Mouse (Mus musculus) intestine, embryonic 14.5 days (tissue): ENCODE data around the gene Cacna1h. TPM values are rescaled to one million over a fixed set of nuclear protein-coding genes. Genes with fewer than 3 reads are reported as not detected.

Experiments
- ATAC-seq: fragments of 200-750 bp; cut with Nextera tagmentation; replicated peaks from 2 replicates; pipeline ENCODE4 v1.8.0; 2017; ENCODE audit warnings: low read depth, moderate number of reproducible peaks, moderate TSS enrichment, moderate library complexity; ENCODE audit not compliant: low FRiP score, low TSS enrichment
- DNase-seq: peaks from one replicate; pipeline ENCODE4 v3.0.0-alpha.2; 2018; ENCODE audit warnings: low spot score
- H3K27ac ChIP-seq: fragments of 300-500 bp; sonication (generic); 2 replicates; pipeline ENCODE4 v1.5.1; 2014; ENCODE audit warnings: low read depth, mild to moderate bottlenecking, control low read depth
- H3K27me3 ChIP-seq: fragments of 300-500 bp; sonication (generic); replicated peaks from 2 replicates; pipeline ENCODE4 v1.6.1; 2014; ENCODE audit warnings: low read length, control low read depth; ENCODE audit not compliant: control insufficient read depth, insufficient read depth
- H3K36me3 ChIP-seq: fragments of 300-500 bp; sonication (generic); 2 replicates; pipeline ENCODE4 v1.6.1; 2014; ENCODE audit warnings: low read length, control low read depth; ENCODE audit not compliant: control insufficient read depth, insufficient read depth
- H3K4me1 ChIP-seq: fragments of 300-500 bp; sonication (generic); replicated peaks from 2 replicates; pipeline ENCODE4 v1.6.1; 2014; ENCODE audit warnings: low read length, control low read depth, mixed read lengths; ENCODE audit not compliant: control insufficient read depth, insufficient read depth
- H3K4me2 ChIP-seq: fragments of 300-500 bp; sonication (generic); 2 replicates; pipeline ENCODE4 v1.6.1; 2014; ENCODE audit warnings: low read length
- H3K4me3 ChIP-seq: fragments of 300-500 bp; sonication (generic); 2 replicates; pipeline ENCODE4 v1.5.1; 2014; ENCODE audit warnings: low read depth, low read length, control low read depth, mixed read lengths
- H3K9ac ChIP-seq: fragments of 300-500 bp; sonication (generic); 2 replicates; pipeline ENCODE4 v1.6.1; 2014; ENCODE audit warnings: mild to moderate bottlenecking, low read length
- H3K9me3 ChIP-seq: fragments of 300-500 bp; sonication (generic); 2 replicates; pipeline ENCODE4 v1.6.1; 2016; ENCODE audit warnings: low read length, control low read depth; ENCODE audit not compliant: control insufficient read depth
- WGBS: fragments of 180-500 bp; shearing (Covaris S2); extraction: QIAGEN DNeasy Blood & Tissue Kit; methylation state at CpG from one replicate; pipeline ENCODE4 v1.1.7; 2014; 5-methylcytosine and 5-hydroxymethylcytosine counted together
- polyA plus RNA-seq: library from polyadenylated mRNA; unstranded; fragments of >200 nt; fragmentation: Nextera tagmentation; extraction: Ambion mirVana; gene quantifications from 2 replicates; pipeline ENCODE4 v1.2.1, GENCODE M21; 2014

Cacna1h gene
- polyA plus RNA-seq, 1 experiment from 2014 or later, result 6.6 TPM

DNA sequence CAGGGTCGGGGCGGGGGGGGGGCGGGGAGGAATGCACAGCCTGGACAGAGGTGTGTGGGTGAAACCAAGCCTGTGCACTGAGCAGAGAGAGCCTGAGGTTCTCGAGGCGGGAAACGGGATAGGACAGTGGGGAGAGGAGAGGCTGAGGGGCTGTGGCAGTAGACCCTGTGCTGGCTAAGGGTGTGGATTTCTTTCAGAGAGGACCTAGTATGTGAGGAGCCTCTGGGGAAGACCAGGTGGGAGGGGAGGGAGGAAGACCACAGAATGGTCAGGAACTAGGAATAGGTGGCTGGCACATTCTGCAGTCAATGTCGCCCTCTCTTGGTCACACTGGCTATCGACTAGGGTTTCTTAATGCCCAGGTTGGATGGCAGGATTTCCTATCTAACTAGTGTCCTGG is 36.2 kb upstream of the Cacna1h start:
- DNase-seq (peak; percentile 90), ATAC-seq (no peak; the same call in 1 of the 2 replicates)
- no peak overlapping the region for H3K4me3 ChIP-seq
- H3K27me3 ChIP-seq, result no peaks in the 10 kb centered on the region
- H3K4me2 ChIP-seq, result no peak overlapping the region
- no peak overlapping the region for H3K9ac ChIP-seq
- H3K36me3 ChIP-seq, result no peaks in the 10 kb centered on the region
- 29% methylated on average over 8 of the region's 8 CpGs for WGBS
- 0 out of 2 replicates have a peak, but pooled peaks cover 3% of the 10 kb centered on the region for H3K4me1 ChIP-seq
- no peaks in the 10 kb centered on the region for H3K9me3 ChIP-seq
- H3K27ac ChIP-seq, result no peak overlapping the region

DNA sequence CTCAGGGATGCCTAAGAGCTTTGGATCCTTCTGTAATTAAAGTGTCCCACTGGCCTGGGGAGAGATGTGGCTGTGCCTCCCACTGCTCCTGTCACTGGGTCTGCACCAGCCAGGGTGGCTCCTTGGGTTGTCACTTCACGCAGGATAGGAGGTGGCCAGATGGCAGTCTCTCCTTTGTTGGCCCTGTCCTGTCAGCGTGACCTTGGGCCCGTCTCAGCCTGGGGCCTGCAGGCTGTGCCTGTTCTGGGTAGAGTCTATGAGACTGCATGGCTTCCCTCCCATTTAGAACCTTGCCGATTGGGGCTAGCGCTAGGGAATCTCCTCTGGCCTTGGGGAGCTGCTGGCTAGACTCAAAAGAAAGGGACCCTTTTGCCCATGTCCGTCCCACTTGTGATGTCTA is 34.7 kb upstream of the Cacna1h start:
- 66% methylated on average over 6 of the region's 6 CpGs for WGBS
- H3K9ac ChIP-seq, result no peak overlapping the region
- no peak overlapping the region for H3K27ac ChIP-seq
- DNase-seq (no peak), ATAC-seq (no peak)
- H3K4me2 ChIP-seq, result no peak overlapping the region
- H3K4me3 ChIP-seq, result no peak overlapping the region
- no peaks in the 10 kb centered on the region for H3K36me3 ChIP-seq
- no peaks in the 10 kb centered on the region for H3K27me3 ChIP-seq
- 0 out of 2 replicates have a peak, but pooled peaks cover 3% of the 10 kb centered on the region for H3K4me1 ChIP-seq
- H3K9me3 ChIP-seq, result no peaks in the 10 kb centered on the region

DNA sequence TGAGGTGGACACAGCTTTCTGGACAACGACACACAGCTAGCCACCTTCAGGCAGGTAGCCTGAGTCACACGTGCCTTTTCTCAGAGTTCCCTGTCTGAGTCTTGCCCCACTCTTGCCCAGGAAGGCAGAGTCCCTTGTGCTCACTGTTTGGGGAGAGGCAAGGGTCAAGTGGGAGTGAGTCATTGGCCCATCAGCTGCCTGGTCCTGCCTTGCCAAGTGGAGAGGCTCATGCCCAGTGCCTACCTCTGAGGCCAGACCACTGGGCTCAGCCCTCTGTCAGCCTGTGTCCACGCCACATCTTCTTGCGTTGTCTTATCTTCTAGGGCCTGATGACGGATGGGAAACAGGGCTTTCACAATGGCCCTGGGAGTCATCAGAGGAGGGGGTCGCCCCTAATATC is 34.2 kb upstream of the Cacna1h start:
- no peak for DNase-seq
- Histone ChIP-seq H3K27me3 (no peaks in the 10 kb centered on the region), H3K9ac (no peak overlapping the region), H3K27ac (no peak overlapping the region), H3K36me3 (no peaks in the 10 kb centered on the region), H3K4me1 (peaks cover 7% of the 10 kb centered on the region), H3K4me2 (no peak overlapping the region), H3K9me3 (no peaks in the 10 kb centered on the region), H3K4me3 (no peak overlapping the region)
- ATAC-seq, result no peak
- WGBS, result 66% methylated on average over 6 of the region's 6 CpGs

DNA sequence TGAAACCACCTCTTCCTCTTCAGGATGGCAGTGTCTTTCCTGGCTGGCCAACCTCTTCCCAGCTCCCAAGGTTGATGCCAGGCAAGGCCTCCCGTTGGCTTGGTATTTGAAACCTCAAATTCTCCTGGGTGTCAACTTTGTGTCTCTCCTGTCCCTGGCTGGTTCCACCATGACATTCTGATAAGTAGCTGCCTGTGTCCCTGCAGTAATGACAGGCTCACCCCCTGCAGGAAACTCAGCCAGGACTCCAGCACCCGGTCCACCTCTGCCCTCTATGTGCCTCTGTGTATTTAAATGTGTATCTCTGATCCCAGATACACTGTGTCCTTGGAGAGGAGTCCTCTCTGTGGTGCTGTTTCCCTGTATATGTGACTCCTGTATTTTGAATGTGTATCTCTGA is 32.7 kb upstream of the Cacna1h start:
- Histone ChIP-seq H3K27ac (no peak overlapping the region), H3K4me1 (peaks cover 15% of the 10 kb centered on the region), H3K4me3 (no peak overlapping the region), H3K9me3 (no peaks in the 10 kb centered on the region), H3K27me3 (no peaks in the 10 kb centered on the region), H3K9ac (no peak overlapping the region), H3K36me3 (no peaks in the 10 kb centered on the region), H3K4me2 (no peak overlapping the region)
- no peak for ATAC-seq
- no peak for DNase-seq
- WGBS, result 85% methylated on average over 2 of the region's 2 CpGs

DNA sequence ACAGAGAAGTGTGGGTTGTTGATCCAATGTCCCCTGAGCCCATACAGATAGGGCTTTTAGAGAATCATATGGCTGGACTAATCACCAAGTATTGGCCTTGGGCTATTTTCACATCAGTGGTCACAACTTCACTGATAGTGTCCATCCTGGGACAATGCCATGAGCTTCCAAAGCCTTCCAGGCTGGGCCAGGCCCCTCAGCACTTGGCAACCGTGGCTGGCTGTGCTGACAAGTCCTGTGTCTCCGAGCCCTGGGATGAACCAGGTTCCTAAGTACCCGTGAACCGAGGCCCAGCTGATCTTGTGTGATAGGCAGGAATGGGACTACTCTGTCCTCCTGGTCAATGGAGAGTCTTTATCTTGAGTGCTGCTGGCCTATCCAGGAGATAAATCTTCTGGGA is 30.5 kb upstream of the Cacna1h start:
- Histone ChIP-seq H3K9me3 (0 out of 2 replicates have a peak, but pooled peaks cover 3% of the 10 kb centered on the region), H3K4me1 (peaks cover 13% of the 10 kb centered on the region), H3K4me3 (no peak overlapping the region), H3K4me2 (no peak overlapping the region), H3K27ac (no peak overlapping the region), H3K27me3 (no peaks in the 10 kb centered on the region), H3K9ac (no peak overlapping the region), H3K36me3 (no peaks in the 10 kb centered on the region)
- WGBS, result 83% methylated on average over 4 of the region's 4 CpGs
- ATAC-seq, result no peak
- DNase-seq, result no peak

DNA sequence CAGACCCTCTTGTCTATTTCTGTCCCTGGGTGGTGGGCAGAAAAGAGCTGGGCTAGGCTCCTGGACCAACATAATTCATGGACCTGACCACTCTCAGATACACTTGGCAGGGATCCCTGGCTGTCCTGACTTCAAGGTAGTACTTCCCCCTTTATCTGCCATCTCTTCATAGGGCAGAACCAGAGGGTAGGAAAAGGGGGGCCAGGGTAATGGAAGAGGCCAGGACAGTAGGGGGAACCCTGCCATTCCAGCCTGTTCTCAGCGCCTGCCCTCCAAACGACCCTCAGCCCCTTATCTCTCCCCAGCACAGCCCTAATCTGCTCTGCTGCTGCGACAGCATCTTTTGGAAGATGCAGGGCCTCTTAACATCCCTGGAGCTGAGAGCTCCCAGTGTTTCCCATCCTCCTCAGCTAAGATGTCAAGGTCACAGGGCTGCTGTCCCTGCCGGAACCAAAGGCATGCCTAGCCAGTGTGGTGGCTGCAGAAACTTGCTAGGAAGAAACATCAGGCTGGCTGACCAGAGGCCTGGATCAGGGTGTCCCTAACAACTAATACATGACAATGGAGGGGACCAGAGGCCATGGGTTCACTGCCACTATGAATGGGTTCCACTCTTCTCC is 29.9 kb upstream of the Cacna1h start:
- Histone ChIP-seq H3K4me2 (no peak overlapping the region), H3K4me1 (peaks cover 13% of the 10 kb centered on the region), H3K27me3 (no peaks in the 10 kb centered on the region), H3K36me3 (no peaks in the 10 kb centered on the region), H3K27ac (no peak overlapping the region), H3K9ac (no peak overlapping the region), H3K4me3 (no peak overlapping the region), H3K9me3 (0 out of 2 replicates have a peak, but pooled peaks cover 3% of the 10 kb centered on the region)
- DNase-seq, result no peak
- WGBS, result 40% methylated on average over 4 of the region's 4 CpGs
- no peak for ATAC-seq

DNA sequence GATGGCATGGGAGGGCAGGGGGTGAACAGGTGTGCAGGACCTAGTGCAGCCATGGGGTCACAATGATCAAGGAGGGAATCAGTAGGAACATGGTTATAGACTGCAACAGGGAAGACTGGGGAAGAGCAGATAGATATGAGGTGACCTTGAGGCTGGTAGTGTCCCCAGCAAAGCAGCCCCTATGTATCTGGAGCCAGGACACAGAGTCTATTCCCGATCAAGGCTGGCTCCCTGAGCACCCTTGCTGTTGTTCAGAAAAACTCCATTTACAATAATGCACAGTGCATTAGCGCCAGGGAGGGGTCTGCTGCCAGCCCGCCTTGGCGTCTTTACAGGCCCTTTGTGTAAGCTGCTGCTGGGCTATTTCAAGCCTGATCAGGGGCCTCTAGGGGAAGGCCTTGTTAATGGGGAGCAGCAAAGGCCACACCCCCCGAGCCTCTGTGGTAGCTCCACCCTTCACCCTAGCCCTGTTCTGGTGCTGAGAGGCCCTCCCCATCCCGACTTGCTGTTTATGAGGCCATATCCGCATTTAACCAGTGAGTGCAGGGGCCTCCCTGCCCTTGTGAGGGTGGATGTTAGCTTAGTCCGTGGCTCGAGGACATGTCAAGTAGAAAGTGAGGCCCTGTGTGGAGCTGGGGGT is 28.8 kb upstream of the Cacna1h start:
- H3K4me1 ChIP-seq, result peaks cover 13% of the 10 kb centered on the region
- peak overlapping the region; percentile 51; the same call in 1 of the 2 replicates for H3K27ac ChIP-seq
- no peak overlapping the region for H3K9ac ChIP-seq
- peak overlapping the region; percentile 7 for H3K4me2 ChIP-seq
- H3K4me3 ChIP-seq, result no peak overlapping the region
- no peaks in the 10 kb centered on the region for H3K36me3 ChIP-seq
- WGBS, result 9% methylated on average over 9 of the region's 9 CpGs
- H3K9me3 ChIP-seq, result 0 out of 2 replicates have a peak, but pooled peaks cover 3% of the 10 kb centered on the region
- H3K27me3 ChIP-seq, result no peaks in the 10 kb centered on the region
- ATAC-seq, result peak; percentile 90
- peak; percentile 72 for DNase-seq

DNA sequence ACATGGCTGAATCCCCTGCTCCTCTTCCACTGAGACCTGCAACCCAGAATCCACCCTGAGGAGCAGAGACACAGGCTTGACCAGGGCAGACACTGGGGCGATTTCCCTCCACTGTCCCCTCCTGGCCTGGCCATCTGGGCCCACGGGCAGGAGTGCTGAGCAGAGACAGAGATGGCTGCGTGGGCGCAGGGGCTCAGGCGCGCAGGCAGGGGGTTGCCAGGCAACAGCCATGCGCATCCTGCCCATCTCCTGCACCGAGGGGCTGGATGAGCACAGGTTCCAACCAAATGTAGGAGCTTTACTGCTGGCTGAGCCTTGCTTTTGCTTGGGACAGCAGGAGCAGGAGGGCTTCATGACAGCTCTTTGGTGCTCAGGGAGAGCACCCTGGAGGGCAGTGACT is 23.0 kb upstream of the Cacna1h start:
- 36% methylated on average over 8 of the region's 8 CpGs for WGBS
- no peaks in the 10 kb centered on the region for H3K27me3 ChIP-seq
- DNase-seq (no peak), ATAC-seq (no peak)
- no peaks in the 10 kb centered on the region for H3K4me1 ChIP-seq
- H3K27ac ChIP-seq, result no peak overlapping the region
- H3K4me3 ChIP-seq, result no peak overlapping the region
- H3K9me3 ChIP-seq, result 0 out of 2 replicates have a peak, but pooled peaks cover 3% of the 10 kb centered on the region
- no peak overlapping the region for H3K4me2 ChIP-seq
- H3K36me3 ChIP-seq, result no peaks in the 10 kb centered on the region
- no peak overlapping the region for H3K9ac ChIP-seq

DNA sequence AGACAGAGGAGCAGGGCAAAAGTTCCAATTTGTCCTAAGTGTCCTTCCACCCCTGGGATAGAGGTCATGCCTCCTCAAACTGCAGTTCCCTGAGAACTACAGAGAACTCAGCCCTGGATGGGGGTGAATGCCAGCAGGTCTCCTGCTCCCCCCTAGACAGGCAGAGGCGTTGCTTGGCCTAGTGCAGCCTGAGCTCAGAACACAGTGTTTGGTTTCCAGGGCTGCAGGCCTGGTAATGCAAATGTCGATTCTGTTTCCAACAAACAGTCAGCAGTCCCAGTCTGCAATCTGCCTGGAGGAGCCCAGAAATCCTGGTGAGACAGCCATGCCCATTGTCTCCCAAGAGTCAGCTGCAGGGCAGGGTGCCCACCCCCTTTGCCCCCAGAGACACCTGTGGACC is 20.7 kb upstream of the Cacna1h start, which contains the start of gene Tekt4:
Tekt4 (plus strand) TSS at position 344 of the 400 bp plus-strand sequence.
- 34% methylated on average over 2 of the region's 2 CpGs for WGBS
- ATAC-seq (no peak), DNase-seq (no peak)
- Histone ChIP-seq H3K4me2 (no peak within 1 kb of the TSS), H3K27me3 (no peaks in the 10 kb centered on the region), H3K4me1 (no peaks in the 10 kb centered on the region), H3K36me3 (no peaks in the 10 kb centered on the region), H3K27ac (no peak within 1 kb of the TSS), H3K4me3 (no peak within 1 kb of the TSS), H3K9me3 (no peaks in the 10 kb centered on the region), H3K9ac (no peak within 1 kb of the TSS)
